Mouse (Mus musculus) small intestine, adult 2 months (tissue): ENCODE data around the gene Bcl7a. TPM values are rescaled to one million over a fixed set of nuclear protein-coding genes. Genes with fewer than 3 reads are reported as not detected.

Experiments used
- H3K27ac ChIP-seq: fragments of 200-500 bp; 2 replicates; pipeline ENCODE4 v1.5.1; 2012; ENCODE audit warnings: low read depth, low read length, control low read depth, inconsistent platforms; ENCODE audit not compliant: insufficient read depth
- H3K27me3 ChIP-seq: fragments of 200-500 bp; 2 replicates; pipeline ENCODE4 v1.6.1; 2012; ENCODE audit warnings: mild to moderate bottlenecking, moderate library complexity, low read length, inconsistent platforms; ENCODE audit not compliant: control insufficient read depth, insufficient read depth
- H3K36me3 ChIP-seq: fragments of 200-500 bp; 2 replicates; pipeline ENCODE4 v1.6.1; 2012; ENCODE audit warnings: mild to moderate bottlenecking, low read length, control low read depth, inconsistent platforms; ENCODE audit not compliant: control insufficient read depth, insufficient read depth
- H3K4me1 ChIP-seq: fragments of 200-500 bp; 2 replicates; pipeline ENCODE4 v1.6.1; 2012; ENCODE audit warnings: low read length, inconsistent platforms, mixed read lengths; ENCODE audit not compliant: control insufficient read depth, insufficient read depth, insufficient read length
- H3K4me3 ChIP-seq: fragments of 200-500 bp; 2 replicates; pipeline ENCODE4 v1.5.1; 2012; ENCODE audit warnings: low read depth, mild to moderate bottlenecking, control low read depth, inconsistent platforms, low read length, moderate library complexity
- CTCF ChIP-seq: fragments of 200-500 bp; IDR thresholded peaks from 2 replicates; pipeline ENCODE4 v1.5.1; 2012; ENCODE audit warnings: low read depth, mild to moderate bottlenecking, control low read depth, inconsistent platforms, low read length, moderate library complexity, mixed read lengths; ENCODE audit not compliant: insufficient replicate concordance, insufficient read length; ENCODE audit errors: extremely low read depth
- POLR2A ChIP-seq: fragments of 200-500 bp; IDR thresholded peaks from 2 replicates; pipeline ENCODE4 v1.6.1; 2012; ENCODE audit warnings: low read depth, mild to moderate bottlenecking, control low read depth, inconsistent platforms, low read length, moderate library complexity
- WGBS: fragments of 180-500 bp; shearing (Covaris S2); methylation state at CpG from one replicate; pipeline ENCODE4 v1.1.7; 2018; 5-methylcytosine and 5-hydroxymethylcytosine counted together
- polyA plus RNA-seq: library from polyadenylated mRNA; depleted of rRNA; stranded (reverse); fragments of >200 nt; gene quantifications from 2 replicates; pipeline ENCODE4 v1.2.3, GENCODE M21; 2012

The Bcl7a gene
- polyA plus RNA-seq, 1 experiment = 2.8 TPM

DNA sequence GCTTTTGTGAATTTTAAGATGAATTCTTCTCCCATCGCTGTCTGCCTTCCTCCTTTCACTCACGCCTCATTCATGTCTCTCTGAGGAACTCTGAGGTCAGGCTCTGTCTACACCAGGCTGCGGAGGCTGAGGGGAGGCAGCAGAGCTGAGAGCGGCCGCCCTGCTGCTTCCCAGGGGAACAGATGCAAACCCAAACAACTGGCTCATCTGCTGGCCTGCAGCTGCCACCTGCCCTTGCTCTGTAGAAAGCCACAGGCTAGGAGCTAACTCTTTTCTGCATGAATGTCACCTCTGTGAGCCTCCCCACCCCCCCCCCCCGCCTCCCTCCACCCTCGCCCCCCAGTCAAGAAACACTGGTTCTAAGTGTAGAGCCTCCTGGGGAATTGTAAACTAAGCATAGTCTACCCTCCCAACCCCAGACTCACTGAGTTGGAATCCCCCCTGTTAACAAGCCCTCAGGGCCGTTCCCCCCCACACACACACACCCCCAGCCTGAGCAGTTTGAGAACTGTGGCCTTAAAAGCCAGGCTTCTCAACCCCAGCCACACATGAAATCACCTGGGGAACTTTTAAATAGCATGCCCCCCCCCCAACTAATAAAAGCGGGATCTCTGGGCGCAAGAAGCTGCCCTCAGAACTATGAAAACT lies 28.3 kb upstream of the Bcl7a start:
- TF ChIP-seq CTCF (no peak), POLR2A (no peak)
- 72% methylated on average over 10 of the region's 10 CpGs for WGBS
- no peak overlapping the region for H3K27ac ChIP-seq
- H3K4me3 ChIP-seq = no peak overlapping the region
- H3K36me3 ChIP-seq = no peaks in the 10 kb centered on the region
- no peaks in the 10 kb centered on the region for H3K4me1 ChIP-seq
- H3K27me3 ChIP-seq = no peaks in the 10 kb centered on the region

DNA sequence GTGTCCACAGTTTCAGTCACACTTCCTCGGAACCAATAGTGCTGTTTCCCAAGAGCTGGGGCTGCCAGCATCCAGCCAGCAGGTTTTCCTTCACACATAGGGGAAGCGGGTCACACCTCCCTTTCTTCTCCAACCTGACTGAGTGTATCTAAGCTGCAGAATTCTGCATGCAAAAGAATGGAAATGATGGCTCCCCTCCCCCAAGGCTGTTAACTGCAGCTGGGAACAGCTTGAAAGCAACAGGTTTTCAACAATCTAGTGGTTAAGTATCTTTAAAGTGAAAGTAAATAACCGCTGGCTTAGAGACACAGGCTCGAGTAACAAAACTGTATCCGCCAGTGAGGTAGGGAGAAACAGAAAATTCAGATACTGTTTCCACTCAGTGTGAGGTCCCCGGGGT lies 25.6 kb upstream of the Bcl7a start:
- Histone ChIP-seq H3K27me3 (no peaks in the 10 kb centered on the region), H3K4me3 (peak overlapping the region; percentile 61), H3K4me1 (no peaks in the 10 kb centered on the region), H3K36me3 (no peaks in the 10 kb centered on the region), H3K27ac (no peak overlapping the region)
- TF ChIP-seq POLR2A (no peak), CTCF (no peak)
- WGBS = 7% methylated on average over 6 of the region's 6 CpGs

DNA sequence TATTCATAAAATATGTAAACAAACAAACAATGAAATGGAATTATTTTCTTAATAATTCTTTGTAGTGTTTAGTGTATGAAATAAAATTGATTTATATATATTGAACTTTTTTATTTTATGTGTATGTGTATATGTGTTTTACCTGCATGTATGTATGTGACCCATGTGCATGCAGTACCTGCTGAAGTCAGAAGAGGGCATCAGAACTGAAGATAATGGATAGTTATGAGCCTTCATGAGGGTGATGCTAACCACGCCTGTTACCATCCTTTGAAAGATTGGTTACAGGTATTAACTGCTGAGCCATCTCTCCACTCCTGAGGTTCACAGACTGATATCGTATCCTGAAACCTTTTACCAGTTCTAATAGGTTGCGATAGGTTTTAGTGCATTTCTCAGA lies 23.5 kb upstream of the Bcl7a start:
- Histone ChIP-seq H3K4me1 (no peaks in the 10 kb centered on the region), H3K27ac (no peak overlapping the region), H3K36me3 (no peaks in the 10 kb centered on the region), H3K4me3 (no peak overlapping the region), H3K27me3 (no peaks in the 10 kb centered on the region)
- TF ChIP-seq CTCF (no peak), POLR2A (no peak)
- WGBS = 96% methylated on average over 3 of the region's 3 CpGs

DNA sequence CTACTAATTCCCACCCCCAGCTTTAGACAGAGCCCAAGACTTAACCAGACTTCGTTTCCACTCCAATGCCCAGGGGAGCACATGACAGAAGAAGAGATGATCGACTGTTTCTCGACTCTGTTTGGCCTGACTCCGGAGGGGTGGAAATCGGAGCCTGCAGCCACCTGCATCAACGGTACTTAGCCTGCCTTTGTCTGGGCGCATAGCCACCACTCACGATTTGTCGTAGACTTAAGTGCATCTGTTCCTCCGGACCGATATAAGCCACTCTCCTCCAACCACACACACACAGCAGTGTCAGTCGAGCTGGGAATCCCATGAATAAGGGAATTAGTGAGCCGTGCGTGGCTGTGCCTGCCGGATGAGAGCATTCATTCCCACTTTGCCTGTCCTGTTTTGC lies 19.4 kb upstream of the Bcl7a start:
- no peak overlapping the region for H3K4me3 ChIP-seq
- TF ChIP-seq POLR2A (no peak), CTCF (no peak)

DNA sequence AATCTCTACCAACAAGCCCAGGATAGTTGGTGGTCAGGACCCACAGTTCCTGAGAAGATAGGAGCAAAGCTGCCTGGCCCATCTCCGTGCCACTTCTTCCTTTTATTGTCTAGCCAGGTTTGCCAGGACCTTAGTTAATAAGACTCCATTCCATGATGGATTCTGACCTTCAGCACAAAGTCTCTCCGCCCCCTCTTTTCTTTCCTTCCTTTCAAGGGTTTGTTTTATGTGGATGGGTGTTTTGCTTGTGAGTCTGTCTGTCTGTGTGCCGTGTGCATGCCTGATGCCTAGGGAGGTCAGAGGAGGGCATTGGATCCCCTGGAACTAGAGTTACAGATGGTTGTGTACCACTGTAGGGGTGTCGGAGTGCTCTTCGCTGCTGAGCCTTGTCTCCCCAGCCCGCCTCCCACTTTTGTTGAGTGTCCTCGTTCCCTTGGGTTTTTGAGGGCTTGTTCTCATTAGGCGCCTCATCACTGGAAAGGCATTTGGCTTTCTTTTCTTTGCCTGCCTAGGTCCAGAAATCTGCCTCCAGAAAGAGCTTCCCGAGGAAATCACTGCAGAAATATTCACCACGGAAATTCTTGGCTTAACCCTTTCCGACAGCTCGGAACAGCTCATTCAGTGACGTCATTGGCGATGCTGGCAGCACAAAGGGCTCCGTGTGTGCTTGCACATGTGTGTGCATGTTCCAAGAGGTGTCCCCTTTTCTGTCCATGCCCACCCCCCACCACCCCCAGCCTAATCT lies 17.5 kb upstream of the Bcl7a start:
- no peaks in the 10 kb centered on the region for H3K27me3 ChIP-seq
- peak overlapping the region; percentile 21; the same call in 1 of the 2 replicates for H3K27ac ChIP-seq
- WGBS = 67% methylated on average over 15 of the region's 15 CpGs

More for the DNA sequence above, 19.4 kb upstream of the Bcl7a start:
- H3K36me3 ChIP-seq = no peaks in the 10 kb centered on the region
- WGBS = 63% methylated on average over 15 of the region's 15 CpGs
- no peaks in the 10 kb centered on the region; the same call in 1 of the 2 replicates for H3K4me1 ChIP-seq
- no peak overlapping the region for H3K27ac ChIP-seq
- no peaks in the 10 kb centered on the region for H3K27me3 ChIP-seq

DNA sequence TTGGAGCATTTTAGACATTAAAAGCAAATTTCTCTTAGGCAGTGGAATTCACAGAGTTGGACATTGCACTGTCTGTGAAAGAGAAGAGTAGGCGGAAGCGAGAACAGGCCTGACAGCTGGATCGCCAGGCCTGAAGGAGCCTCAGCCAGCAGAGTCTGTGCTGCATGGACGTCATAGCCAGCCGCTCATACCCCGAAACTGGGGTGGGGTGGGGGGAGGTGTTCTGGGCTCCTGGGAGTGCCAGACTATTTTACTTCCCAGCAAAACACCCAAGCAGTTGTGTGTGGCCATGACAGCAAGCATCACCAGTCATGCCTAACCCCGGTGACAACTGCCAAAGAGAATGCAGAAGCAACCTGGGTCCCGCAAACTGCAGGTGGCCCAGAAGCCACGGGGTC lies 16.9 kb upstream of the Bcl7a start:
- Histone ChIP-seq H3K4me3 (no peak overlapping the region), H3K27ac (no peak overlapping the region), H3K27me3 (no peaks in the 10 kb centered on the region), H3K36me3 (no peaks in the 10 kb centered on the region), H3K4me1 (no peaks in the 10 kb centered on the region; the same call in 1 of the 2 replicates)
- no peak for TF ChIP-seq POLR2A
- no peak for TF ChIP-seq CTCF
- WGBS = 75% methylated on average over 9 of the region's 9 CpGs

More for the DNA sequence above, 17.5 kb upstream of the Bcl7a start:
- Histone ChIP-seq H3K4me1 (no peaks in the 10 kb centered on the region; the same call in 1 of the 2 replicates), H3K4me3 (no peak overlapping the region), H3K36me3 (no peaks in the 10 kb centered on the region)
- TF ChIP-seq CTCF (no peak), POLR2A (no peak)

DNA sequence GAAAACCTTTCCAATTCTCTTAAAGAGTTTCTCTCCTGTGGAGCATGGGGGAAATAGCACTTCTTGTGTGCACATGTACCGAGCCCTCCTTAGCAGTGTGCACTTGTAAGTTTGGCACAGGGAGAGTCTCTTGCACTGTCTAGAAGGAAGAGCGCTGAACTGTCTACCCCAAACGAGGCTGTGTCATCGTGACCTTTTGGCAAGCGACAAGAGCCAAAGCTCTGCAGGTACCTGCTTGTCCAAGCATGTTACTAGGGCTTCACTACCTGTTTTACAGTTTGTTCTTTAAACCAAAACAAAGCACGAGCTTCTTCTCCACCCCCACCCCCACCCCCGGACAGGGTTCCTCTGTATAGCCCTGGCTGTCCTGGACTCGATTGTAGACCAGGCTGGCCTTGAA lies 15.9 kb upstream of the Bcl7a start:
- 79% methylated on average over 8 of the region's 8 CpGs for WGBS
- Histone ChIP-seq H3K27me3 (no peaks in the 10 kb centered on the region), H3K4me1 (no peaks in the 10 kb centered on the region; the same call in 1 of the 2 replicates), H3K27ac (no peak overlapping the region), H3K4me3 (no peak overlapping the region), H3K36me3 (no peaks in the 10 kb centered on the region)
- TF ChIP-seq CTCF = no peak
- TF ChIP-seq POLR2A = no peak
